Mouse (Mus musculus) lung, postnatal 10 days (tissue): ENCODE results near the gene Snx21.

Source experiments
- DNase-seq: peaks from one replicate; pipeline ENCODE4 v3.0.0; 2021

Snx21 gene

DNA sequence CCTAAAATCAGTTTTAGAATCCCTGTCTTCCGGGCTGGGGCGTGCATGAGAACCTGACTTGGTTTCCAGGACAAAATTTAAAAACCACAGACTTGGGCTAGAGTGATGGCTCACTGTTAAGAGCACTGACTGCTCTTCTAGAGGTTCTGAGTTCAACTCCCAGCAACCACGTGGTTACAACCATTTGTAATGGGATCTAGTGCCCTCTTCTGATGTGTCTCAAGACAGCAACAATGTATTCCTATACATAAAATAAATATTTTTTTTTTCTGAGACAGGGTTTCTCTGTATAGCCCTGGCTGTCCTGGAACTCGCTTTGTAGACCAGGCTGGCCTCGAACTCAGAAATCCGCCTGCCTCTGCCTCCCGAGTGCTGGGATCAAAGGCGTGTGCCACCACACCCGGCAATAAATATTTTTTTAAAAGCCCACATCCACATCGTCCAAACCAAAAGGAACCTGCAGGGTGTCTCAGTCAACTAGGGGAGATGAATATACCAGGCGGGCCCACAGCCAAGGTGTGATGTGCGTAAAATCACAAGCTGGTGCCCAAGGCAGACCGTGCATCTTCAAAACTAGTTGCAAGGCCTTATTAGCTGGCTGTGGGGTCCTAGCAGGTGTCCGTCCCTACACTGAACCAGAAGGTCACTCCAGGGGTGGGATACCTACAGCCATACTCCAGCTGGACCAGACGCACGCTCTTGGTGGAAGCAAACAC is 46.6 kb downstream of the Snx21 start:
- DNase-seq = no peak

DNA sequence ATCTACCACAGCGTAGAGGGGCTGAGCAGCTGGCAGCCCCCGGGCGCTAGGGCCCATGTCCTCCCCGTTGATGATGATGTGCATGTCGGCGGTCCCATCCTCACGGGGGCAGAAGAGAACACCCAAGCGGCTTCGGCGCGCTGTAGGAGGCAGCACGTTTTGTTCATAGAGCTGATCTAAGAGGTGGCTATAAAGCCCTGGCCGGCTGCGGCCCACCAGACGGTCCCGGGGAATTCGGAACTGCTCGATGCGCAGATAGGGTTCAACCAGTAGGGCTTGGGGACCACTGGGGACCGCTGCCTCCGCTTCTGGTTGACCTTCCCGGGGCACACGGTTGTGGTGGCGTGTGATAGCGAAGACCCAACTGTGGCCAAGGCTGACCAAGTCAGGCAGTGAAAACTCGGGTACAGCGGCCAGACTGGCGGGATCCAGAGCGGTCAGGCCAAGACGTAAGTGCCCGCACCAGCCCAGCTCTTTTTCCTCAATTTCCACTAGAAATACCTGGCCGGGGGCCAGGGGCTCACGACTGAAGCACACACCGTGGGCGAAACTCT is 47.2 kb downstream of the Snx21 start, which contains the start of gene Ctsa:
Gene Ctsa (plus strand): TSS at position 126 of the 554 bp plus-strand sequence.
- DNase-seq = peak; percentile 90

DNA sequence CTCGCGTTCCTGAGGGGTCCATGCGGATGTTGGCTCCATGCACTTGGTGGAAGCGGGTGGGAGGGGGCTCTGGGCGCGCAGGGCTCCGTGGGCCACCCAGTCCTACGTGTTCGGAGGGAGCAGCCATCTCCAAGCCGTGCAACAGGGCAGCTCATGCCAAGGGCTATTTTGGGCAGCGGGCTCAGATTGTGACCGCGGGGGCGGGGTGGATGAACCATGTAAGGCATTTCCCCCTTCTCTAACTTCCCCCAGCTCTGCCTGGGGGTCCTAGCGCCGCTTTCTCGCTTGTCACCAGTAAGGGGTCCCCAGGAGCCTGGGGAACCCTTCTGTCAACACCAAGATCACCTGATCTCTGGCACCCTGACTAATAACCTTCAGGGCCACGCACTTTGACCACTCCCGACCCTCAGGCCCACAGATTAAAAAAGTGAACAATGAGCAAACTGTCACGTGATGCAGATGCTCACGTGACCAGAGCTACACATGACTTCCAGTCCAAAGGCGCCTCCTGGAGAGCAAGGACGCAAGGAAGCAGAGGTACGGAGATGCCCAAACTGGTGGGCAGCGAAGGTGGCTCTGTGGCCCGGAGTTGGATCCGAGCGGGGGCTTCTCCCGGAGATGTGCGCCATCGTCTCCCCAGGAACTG is 47.8 kb downstream of the Snx21 start, which contains the start of gene Neurl2:
Gene Neurl2 (minus strand): TSS at position 143 of the 646 bp plus-strand sequence.
- DNase-seq = peak; percentile 94

DNA sequence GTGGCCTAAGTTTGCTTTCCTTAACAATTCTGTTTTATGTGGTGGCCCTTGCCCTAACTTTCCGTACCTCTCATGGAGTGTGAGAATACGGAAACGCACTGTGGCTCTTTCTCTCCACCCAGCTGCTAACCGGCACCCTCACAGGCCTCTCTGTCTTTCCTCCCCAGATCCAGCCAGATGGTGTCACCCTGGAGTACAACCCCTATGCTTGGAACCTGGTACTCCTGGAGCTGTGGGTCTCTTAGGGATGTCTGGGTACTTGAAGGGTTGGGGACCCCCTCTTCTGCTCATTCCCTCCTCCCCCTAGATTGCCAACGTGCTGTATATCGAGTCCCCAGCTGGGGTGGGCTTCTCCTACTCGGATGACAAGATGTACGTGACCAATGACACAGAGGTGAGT is 48.9 kb downstream of the Snx21 start:
- peak; percentile 47 for DNase-seq

DNA sequence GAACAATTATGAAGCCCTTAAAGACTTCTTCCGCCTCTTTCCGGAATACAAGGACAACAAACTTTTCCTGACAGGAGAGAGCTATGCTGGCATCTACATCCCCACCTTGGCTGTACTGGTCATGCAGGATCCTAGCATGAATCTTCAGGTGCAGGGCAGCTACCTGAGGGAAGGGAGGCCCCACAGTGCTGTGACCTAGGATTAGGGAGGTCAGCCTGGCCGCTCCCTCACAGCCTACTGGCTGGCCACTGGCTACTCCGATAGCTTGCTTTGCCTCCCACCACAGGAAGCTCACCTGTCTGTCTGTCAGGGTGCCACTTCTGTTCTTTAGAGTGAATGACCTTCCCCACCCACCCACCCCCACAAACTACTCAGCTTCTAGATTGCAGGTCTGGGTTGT is 49.5 kb downstream of the Snx21 start:
- DNase-seq = no peak
